Mouse (Mus musculus): Measurements from ENCODE around the gene Tpk1.

The Tpk1 gene

DNA sequence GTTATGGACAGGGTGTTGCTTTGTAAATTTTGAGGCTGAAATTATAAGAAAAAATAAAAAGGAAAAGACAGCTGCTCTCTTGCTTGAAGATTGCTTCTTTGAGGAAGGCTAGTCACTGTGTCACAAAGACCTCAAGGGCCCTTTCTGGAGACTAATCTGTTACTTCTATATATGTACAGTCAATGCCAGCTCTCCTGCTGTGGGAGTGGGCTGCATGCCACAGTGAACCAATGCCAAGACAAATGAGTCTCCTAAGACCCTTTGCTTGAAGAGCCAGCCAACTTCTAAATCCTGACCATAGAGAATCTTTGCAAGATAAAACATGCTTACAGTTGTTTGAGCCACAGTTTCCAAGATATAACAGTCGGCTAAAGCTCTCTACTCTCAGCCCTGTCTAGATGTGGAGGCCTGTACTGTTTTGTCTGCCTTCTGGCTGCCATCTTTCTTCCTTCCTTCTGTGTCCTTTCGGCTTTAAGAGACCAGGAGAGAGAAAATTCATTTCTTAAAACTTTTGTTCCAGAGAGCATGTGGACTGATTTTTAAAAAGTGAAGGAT is 230.0 kb downstream of the Tpk1 start:
- no peak for DNase-seq (ENCODE audit: low spot score)

DNA sequence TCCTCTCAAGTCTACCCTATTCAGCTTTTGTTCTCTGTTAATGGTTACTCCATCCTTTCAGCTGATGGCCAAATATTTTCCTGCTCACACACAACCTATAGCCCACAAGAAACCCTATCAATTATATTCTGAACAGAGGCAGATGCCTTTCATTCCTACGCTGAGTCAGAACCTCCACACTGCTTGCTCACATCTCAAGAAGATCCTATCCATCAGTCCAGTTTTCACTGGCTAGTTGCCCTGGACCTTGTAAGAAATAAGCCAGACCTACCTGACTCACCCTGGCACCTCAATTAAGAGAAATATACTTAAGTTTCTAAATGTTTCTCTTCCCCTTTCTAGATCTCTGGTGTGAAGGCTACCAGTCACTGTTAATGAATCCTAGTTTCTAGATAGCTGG is 231.7 kb downstream of the Tpk1 start:
- no peak for DNase-seq (ENCODE audit: low spot score)

GRCm38 (mm10) chr6:43424978-43425377 is 241.1 kb downstream of the Tpk1 start:
- DNase-seq (ENCODE audit: low spot score), result no peak

DNA sequence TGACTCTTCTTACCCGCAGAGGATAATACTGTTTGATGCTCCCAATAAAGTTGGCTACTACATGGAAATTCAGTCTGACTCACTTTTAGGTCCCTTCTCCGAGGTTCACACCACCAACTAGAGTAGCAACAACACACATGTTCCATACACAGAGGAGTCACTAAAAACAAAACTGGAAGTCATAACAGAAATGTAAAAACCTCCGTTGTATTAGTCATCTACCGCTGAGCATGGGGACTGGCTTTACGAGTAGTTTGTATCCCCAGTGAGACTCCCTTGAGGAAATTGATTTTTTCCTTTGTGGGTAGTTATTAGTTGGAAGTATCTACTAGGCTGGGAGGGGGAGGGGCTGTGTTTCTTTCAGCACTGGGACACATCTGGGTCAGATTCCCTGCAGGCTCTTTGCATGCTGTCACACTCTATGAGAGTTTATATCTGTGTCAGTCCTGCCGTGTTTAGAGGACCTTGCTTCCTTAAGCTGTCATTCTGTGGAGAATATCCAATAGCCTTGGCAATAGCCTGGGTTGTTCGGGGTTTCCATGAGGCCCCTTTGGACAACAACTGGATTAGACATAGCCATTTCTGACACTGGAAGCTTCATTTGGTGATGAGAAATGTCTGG is 245.6 kb downstream of the Tpk1 start:
- DNase-seq (ENCODE audit: low spot score), result no peak

DNA sequence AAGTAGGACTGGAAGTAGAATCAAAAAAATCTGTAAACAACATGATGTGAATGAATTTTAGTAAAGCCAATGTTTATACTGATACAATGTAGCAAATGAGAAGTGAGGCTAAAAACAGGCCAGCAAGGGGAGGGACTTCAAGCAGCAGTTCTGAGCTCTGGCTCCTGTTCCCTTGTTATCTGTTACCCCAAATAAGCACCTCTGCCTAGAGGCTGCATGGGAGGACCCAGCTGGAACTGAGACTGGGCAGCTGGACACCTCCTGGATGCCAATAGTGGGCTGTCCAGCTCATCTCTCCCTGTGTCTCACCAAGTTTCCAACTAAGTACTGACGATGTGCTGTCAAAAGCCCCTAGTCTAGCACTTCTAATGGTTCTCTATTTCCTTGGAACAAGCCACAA is 257.1 kb downstream of the Tpk1 start:
- DNase-seq (ENCODE audit: low spot score), result no peak

- DNase-seq (ENCODE audit: low spot score), result no peak
These were observed 263.0 kb downstream of the Tpk1 start for GRCm38 (mm10) chr6:43403076-43403475.

GRCm38 (mm10) chr6:43402219-43402997 is 263.7 kb downstream of the Tpk1 start:
- no peak for DNase-seq (ENCODE audit: low spot score)

- DNase-seq (ENCODE audit: low spot score), result no peak
These were observed 269.7 kb downstream of the Tpk1 start for GRCm38 (mm10) chr6:43396426-43396825.

GRCm38 (mm10) chr6:43395538-43395937 is 270.5 kb downstream of the Tpk1 start:
- no peak for DNase-seq (ENCODE audit: low spot score)

DNA sequence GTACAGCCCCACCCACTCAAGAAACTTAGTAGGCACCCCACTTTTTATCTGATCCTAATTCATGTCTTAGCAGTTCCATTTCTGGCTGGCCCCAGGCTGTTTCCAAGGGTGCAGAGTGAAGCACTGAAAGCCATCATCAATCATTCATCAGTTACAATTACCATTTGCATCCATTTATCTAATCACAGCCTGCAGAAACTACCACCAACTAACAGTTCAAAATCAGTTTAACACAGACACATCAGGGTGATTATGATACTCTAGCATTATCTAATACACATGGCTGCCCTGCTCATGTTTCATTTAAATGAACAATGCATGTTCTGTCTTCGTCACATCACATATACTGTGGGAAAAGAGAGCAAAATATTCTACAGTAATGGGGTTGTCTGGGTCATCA is 274.7 kb downstream of the Tpk1 start:
- DNase-seq (ENCODE audit: low spot score), result no peak

DNA sequence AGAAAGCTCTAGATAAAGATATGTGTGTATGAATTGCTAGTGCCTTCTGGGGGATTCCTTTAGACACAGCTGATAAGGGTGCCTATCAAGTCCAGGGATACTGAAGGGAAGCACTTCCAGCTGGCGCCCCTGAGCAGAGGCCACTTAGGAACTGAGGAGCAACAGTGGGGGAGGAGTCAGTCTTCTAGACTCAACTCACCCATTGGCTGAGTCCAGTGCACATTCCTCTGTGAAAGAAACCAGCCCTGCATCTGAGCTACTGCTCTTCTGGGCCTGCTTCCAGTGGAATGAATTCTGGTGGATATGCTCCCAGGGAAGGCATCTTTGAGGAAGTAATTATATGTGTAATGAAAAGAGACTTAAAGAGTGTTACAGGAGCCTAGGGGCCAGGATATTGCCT is 278.8 kb downstream of the Tpk1 start:
- no peak for DNase-seq (ENCODE audit: low spot score)

GRCm38 (mm10) chr6:43384841-43385240 is 281.2 kb downstream of the Tpk1 start:
- DNase-seq (ENCODE audit: low spot score), result no peak

DNA sequence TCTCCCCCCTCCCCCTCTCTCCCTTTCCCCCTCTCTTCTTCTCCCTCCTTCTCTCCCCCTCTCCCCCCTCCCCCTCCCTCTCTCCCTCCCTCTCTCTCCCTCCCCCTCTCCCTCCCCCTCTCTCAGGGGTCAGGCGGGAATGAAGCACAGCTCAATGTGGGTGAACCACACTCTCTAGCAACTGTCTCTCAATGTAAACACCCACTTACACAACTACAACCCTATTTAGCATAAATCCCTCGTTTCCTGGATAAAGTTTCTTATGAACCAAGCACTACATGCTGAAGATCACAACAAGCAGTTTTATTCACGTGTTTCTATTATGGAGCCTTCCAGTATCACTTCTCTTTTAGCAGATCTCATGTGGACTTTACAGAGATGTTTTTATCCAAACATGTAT is 281.8 kb downstream of the Tpk1 start:
- DNase-seq (ENCODE audit: low spot score), result no peak

DNA sequence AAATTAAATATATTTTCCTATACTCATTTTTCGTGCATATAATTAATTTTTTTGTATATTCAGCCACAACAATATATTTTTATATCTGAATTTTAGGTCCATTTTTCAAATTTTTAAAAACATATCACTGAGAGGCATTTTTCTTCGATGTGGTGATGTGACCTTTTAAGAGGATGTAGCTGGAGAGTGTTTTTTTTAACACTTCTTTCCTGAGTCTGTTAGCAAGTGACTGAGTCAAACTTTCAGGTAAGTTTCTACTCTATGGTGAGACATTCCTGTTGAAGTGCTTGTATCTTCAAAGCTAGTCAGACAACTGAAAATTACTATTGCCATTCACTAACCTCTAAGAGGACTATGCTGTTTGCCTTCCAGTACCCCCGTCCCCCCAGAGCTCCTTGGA is 283.3 kb downstream of the Tpk1 start:
- DNase-seq (ENCODE audit: low spot score), result no peak

DNA sequence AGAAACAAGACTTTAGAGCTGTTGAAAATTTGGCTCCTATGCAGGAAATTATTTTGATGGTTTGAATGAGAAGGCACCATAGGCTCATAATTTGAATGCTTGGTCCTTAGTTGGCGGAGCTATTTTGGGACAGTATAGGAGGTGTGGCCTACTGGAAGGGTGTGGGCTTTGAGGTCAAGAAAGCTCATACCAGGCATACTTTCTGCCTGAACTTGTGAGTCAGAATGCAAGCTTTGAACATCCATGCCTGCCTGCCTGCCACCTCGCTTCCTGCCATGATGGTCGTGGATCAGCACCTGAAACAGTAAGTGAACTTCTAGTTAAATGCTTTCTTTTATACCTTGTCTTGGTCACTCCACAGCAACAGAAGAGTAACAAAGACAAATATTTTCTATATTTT is 283.8 kb downstream of the Tpk1 start:
- no peak for DNase-seq (ENCODE audit: low spot score)

GRCm38 (mm10) chr6:43373206-43373605 is 292.9 kb downstream of the Tpk1 start:
- DNase-seq (ENCODE audit: low spot score), result no peak

DNA sequence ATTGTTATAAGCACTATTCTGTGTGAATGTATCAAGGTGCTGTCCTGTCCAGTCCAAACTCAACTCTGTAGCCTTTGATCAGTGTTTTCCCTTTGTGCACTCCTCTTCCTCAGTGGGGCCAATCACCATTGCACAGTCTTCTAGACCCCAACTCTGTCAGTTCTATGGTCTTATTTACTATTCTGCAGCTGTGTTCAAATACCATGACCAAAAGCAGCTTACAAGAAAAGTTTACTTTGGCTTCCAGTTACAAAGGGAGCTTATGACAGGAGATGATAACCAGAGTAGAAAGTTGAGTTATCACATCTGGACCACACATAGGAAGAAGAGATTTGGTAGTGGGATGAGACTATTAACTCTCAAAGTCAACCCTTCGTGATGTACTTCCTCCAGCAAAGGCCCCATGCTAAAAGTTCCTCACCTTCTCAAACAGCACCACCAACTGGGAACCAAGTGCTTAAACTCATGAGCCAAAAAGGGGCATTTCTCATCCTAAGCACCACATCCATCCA is 298.6 kb downstream of the Tpk1 start:
- DNase-seq (ENCODE audit: low spot score), result no peak

DNA sequence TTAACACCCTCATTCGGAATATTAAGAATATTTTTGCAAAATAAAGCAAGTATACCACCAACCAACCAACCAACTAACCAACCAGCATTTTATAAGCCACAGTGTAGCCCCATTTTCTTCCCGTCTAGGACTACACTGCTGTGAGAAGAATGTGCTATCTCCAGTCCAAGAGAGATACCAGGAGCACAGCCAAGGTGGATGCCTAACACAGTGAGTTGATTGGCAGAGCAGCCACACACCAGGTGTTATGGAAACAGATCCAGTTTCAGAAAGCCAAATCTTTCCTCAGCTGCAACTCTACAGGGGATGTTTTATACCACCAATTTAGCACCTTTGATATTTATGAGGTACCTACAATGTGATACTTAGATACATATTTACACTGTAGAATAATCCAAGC is 299.1 kb downstream of the Tpk1 start:
- DNase-seq (ENCODE audit: low spot score), result no peak

GRCm38 (mm10) chr6:43363917-43364316 is 302.2 kb downstream of the Tpk1 start:
- no peak for DNase-seq (ENCODE audit: low spot score)

GRCm38 (mm10) chr6:43363291-43363820 is 302.7 kb downstream of the Tpk1 start:
- no peak for DNase-seq (ENCODE audit: low spot score)

- no peak for DNase-seq (ENCODE audit: low spot score)
These were observed 304.8 kb downstream of the Tpk1 start for GRCm38 (mm10) chr6:43361248-43361647.

DNA sequence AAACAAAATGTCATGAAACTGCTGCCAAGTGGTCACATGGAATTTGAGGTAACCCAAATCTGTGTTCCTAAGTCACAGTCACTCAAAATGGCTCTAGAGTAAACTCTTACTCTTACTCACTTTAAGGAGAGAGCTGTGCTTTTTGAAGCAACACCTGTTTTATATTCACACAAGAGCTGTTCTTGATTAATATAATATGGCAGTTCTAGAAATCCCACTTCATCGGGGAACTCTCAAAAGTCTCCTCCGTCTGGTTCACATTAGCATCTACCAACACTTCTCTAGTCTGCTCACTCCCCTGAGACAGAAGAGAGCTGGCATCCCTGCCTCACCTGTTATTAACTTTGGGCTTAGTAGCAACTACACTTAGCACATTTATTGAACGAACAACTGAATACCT is 305.9 kb downstream of the Tpk1 start:
- DNase-seq (ENCODE audit: low spot score), result no peak

GRCm38 (mm10) chr6:43354562-43355241 is 311.4 kb downstream of the Tpk1 start:
- no peak for DNase-seq (ENCODE audit: low spot score)
